ENCODE assay signal across 21 mouse cellular contexts in the genomic region with DNA sequence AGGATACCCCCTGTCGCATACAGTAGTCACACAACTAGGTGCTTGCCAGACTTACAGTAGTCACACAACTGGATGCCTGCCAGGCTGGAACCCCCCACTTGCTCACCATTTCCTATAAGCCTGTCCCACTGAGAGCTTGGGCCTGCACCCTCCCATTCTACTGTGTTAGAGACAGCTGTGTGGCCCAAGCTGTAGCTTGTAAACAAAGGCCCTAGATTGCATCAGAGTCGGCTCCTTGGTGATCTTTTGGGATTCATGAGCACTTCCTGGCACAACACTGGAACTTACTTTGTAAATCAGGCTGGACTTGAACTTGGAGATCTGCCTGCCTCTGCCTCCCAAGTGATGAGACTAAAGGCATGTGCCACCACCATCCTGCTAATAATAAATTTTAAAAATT.
A peak's percentile ranks its signal among the peaks of the same experiment; 100 is the strongest.
DNase-seq lines count a peak whose midpoint lies in the region; TF ChIP-seq lines count a peak whose summit lies in the region.
"Had no signal": no experiment of that assay in that cellular context is flagged by ENCODE, and none has a peak within 500 bp of the region (broad histone marks: within the 10 kb centered on the region; RNA-seq: fewer than 3 reads in every experiment).

No protein-coding gene starts in this region.

- no peak overlapping the region for H3K27ac ChIP-seq in heart, adult 2 months
- H3K27ac ChIP-seq: embryonic facial prominence, embryonic 13.5 days; embryonic facial prominence, embryonic 15.5 days; forebrain, embryonic 10.5 days; forebrain, embryonic 12.5 days had no signal

- H3K4me1 ChIP-seq in heart, adult 2 months (ENCODE audit: control insufficient read depth, insufficient read depth, low read length): no peaks in the 10 kb centered on the region
- H3K4me1 ChIP-seq: embryonic facial prominence, embryonic 13.5 days; embryonic facial prominence, embryonic 15.5 days; forebrain, embryonic 12.5 days had no signal

- H3K36me3 ChIP-seq in heart, adult 2 months (ENCODE audit: control insufficient read depth, insufficient read depth, low read length): no peaks in the 10 kb centered on the region
- peaks cover 5% of the 10 kb centered on the region for H3K36me3 ChIP-seq in myocyte (ENCODE audit: control insufficient read depth, insufficient read depth)
- H3K36me3 ChIP-seq: embryonic facial prominence, embryonic 15.5 days; forebrain, embryonic 12.5 days had no signal

- no peak overlapping the region for H3K9ac ChIP-seq in heart, adult 2 months (ENCODE audit: low read depth, low read length)
- H3K9ac ChIP-seq: embryonic facial prominence, embryonic 13.5 days; embryonic facial prominence, embryonic 15.5 days; forebrain, embryonic 12.5 days had no signal

- DNase-seq in heart, adult 11 months: peak; percentile 87
- no peak for DNase-seq in heart, adult 2 months
- peak; percentile 6 for DNase-seq in lung, postnatal 10 days
- no peak for DNase-seq in lung, postnatal 14 days
- peak; percentile 44 for DNase-seq in testis, postnatal 10 days (ENCODE audit: low spot score)
- DNase-seq in testis, postnatal 14 days (ENCODE audit: low spot score): no peak
- no peak for DNase-seq in embryo, embryonic 10 days (ENCODE audit: low spot score)
- DNase-seq: adrenal gland, adult 8-10 months; adrenal gland, postnatal 14 days; adrenal gland, postnatal 36 days; cerebellum, adult 11-12 months; cerebellum, adult 2 months; cerebellum, adult 9-10 months; cerebellum, postnatal 25 days; embryo, embryonic 11 days had no signal

- no peak overlapping the region for H3K4me3 ChIP-seq in heart, adult 2 months
- no peak overlapping the region for H3K4me3 ChIP-seq in myocyte
- H3K4me3 ChIP-seq: embryonic facial prominence, embryonic 13.5 days; embryonic facial prominence, embryonic 15.5 days; erythroblast, embryonic 14.5 days; forebrain, embryonic 10.5 days; forebrain, embryonic 12.5 days had no signal

- peaks cover 1% of the 10 kb centered on the region; the same call in 1 of the 2 replicates for H3K79me2 ChIP-seq in heart, adult 2 months (replicated peaks; ENCODE audit: control insufficient read depth, insufficient read depth, low read length)
- H3K79me2 ChIP-seq in myocyte (ENCODE audit: control insufficient read depth, insufficient read depth): peaks cover 7% of the 10 kb centered on the region

- TF ChIP-seq EP300 in heart, adult 2 months (IDR thresholded peaks at IDR 0.05; ENCODE audit: insufficient read depth, low read depth, low read length): no peak

- no peaks in the 10 kb centered on the region for H3K27me3 ChIP-seq in heart, adult 2 months (ENCODE audit: control insufficient read depth, insufficient read depth, low read length)
- H3K27me3 ChIP-seq in myocyte (ENCODE audit: control insufficient read depth, insufficient read depth, insufficient read length): no peaks in the 10 kb centered on the region
- H3K27me3 ChIP-seq: embryonic facial prominence, embryonic 13.5 days; embryonic facial prominence, embryonic 15.5 days; forebrain, embryonic 12.5 days had no signal

- no peak for TF ChIP-seq CTCF in heart, adult 2 months (IDR thresholded peaks at IDR 0.05)

- 64% methylated on average over 2 of the region's 2 CpGs for WGBS in heart, adult 2 months

- H3ac ChIP-seq in myocyte (ENCODE audit: control insufficient read depth, insufficient read length): no peak overlapping the region

- intact Hi-C loops in heart, adult 2 months (cut with DNase I): no loop called here

- no peak for TF ChIP-seq POLR2A in heart, adult 2 months (IDR thresholded peaks at IDR 0.05; ENCODE audit: insufficient read depth, low read depth, low read length)
- no peak for TF ChIP-seq POLR2A in myocyte (IDR thresholded peaks at IDR 0.05; ENCODE audit: insufficient read length, low read depth)

- H3K4me2 ChIP-seq in myocyte (ENCODE audit: low read depth): no peak overlapping the region
- H3K4me2 ChIP-seq: embryonic facial prominence, embryonic 13.5 days; embryonic facial prominence, embryonic 15.5 days; forebrain, embryonic 12.5 days had no signal

TF ChIP-seq in myocyte, 11 proteins besides CTCF, POLR2A, EP300 and RAD21:
- TF ChIP-seq MYOG (IDR thresholded peaks at IDR 0.05; ENCODE audit: control insufficient read depth in 1 of 3, insufficient read depth in 1 of 3, insufficient read length in 2 of 3, low read depth in 2 of 3): peak in 1 of 3 experiments; percentile 65
- no peak for TF ChIP-seq REST (IDR thresholded peaks at IDR 0.05; ENCODE audit: insufficient read depth, insufficient read length)
- peak; percentile 51; the same call in 1 of the 2 replicates for TF ChIP-seq CEBPB (IDR thresholded peaks at IDR 0.05; ENCODE audit: insufficient read depth, poor library complexity, severe bottlenecking)

Comparison
In these comparisons a context has a peak if more than half of its experiments do, and no peak if none do; other contexts are left out.
1. DNase-seq: peak in heart, adult 11 months (single experiment), lung, postnatal 10 days (single experiment) and testis, postnatal 10 days (single experiment); none in heart, adult 2 months (0 of 2), lung, postnatal 14 days (single experiment), testis, postnatal 14 days (single experiment) and embryo, embryonic 10 days (single experiment).